Mouse (Mus musculus): ENCODE measurements around the gene Prc1.
"Not testable (repeated sequence)": the region's sequence is repeated elsewhere in the genome, so short reads cannot be mapped to it uniquely, and the experiment has no call there.

Gene Prc1

GRCm38 (mm10) chr7:80285725-80286124 is 8.5 kb upstream of the Prc1 start:
- no peak for DNase-seq (ENCODE audit: low spot score)

GRCm38 (mm10) chr7:80287736-80288135 is 6.5 kb upstream of the Prc1 start:
- no peak for DNase-seq (ENCODE audit: low spot score)

- peak; percentile 35 for DNase-seq (ENCODE audit: low spot score)
Observed at GRCm38 (mm10) chr7:80294764-80295648, 756 bp downstream of the Prc1 start.

GRCm38 (mm10) chr7:80296462-80296861 is 2.2 kb downstream of the Prc1 start:
- DNase-seq (ENCODE audit: low spot score): no peak

- no peak for DNase-seq (ENCODE audit: low spot score)
Observed at GRCm38 (mm10) chr7:80297041-80297440, 2.8 kb downstream of the Prc1 start.

GRCm38 (mm10) chr7:80298754-80299153 is 4.5 kb downstream of the Prc1 start:
- no peak for DNase-seq (ENCODE audit: low spot score)

GRCm38 (mm10) chr7:80299568-80299967 is 5.3 kb downstream of the Prc1 start:
- no peak for DNase-seq (ENCODE audit: low spot score)

GRCm38 (mm10) chr7:80301522-80301921 is 7.3 kb downstream of the Prc1 start:
- DNase-seq (ENCODE audit: low spot score): no peak

GRCm38 (mm10) chr7:80307766-80308165 is 13.5 kb downstream of the Prc1 start:
- DNase-seq (ENCODE audit: low spot score): no peak

GRCm38 (mm10) chr7:80310771-80311170 is 16.5 kb downstream of the Prc1 start:
- DNase-seq (ENCODE audit: low spot score): no peak

- DNase-seq (ENCODE audit: low spot score): no peak
Observed at GRCm38 (mm10) chr7:80315733-80316132, 21.5 kb downstream of the Prc1 start.

- DNase-seq (ENCODE audit: low spot score): no peak
Observed at GRCm38 (mm10) chr7:80317439-80318115, 23.3 kb downstream of the Prc1 start.

GRCm38 (mm10) chr7:80318670-80319069 is 24.4 kb downstream of the Prc1 start:
- DNase-seq (ENCODE audit: low spot score): no peak

GRCm38 (mm10) chr7:80319846-80320496 is 25.7 kb downstream of the Prc1 start:
- no peak for DNase-seq (ENCODE audit: low spot score)

GRCm38 (mm10) chr7:80323336-80323735 is 29.1 kb downstream of the Prc1 start:
- no peak for DNase-seq (ENCODE audit: low spot score)

- DNase-seq (ENCODE audit: low spot score): peak; percentile 93
Observed at GRCm38 (mm10) chr7:80324043-80324815, 30.0 kb downstream of the Prc1 start, which contains the start of gene Rccd1. Rccd1 (minus strand) TSS chr7:80324454.

GRCm38 (mm10) chr7:80324816-80325119 is 30.5 kb downstream of the Prc1 start:
- DNase-seq (ENCODE audit: low spot score): not testable (repeated sequence)

GRCm38 (mm10) chr7:80325292-80325868 is 31.1 kb downstream of the Prc1 start:
- DNase-seq (ENCODE audit: low spot score): no peak

GRCm38 (mm10) chr7:80326076-80326475 is 31.8 kb downstream of the Prc1 start:
- DNase-seq (ENCODE audit: low spot score): no peak

GRCm38 (mm10) chr7:80330278-80330677 is 36.0 kb downstream of the Prc1 start:
- DNase-seq (ENCODE audit: low spot score): no peak

- no peak for DNase-seq (ENCODE audit: low spot score)
Observed at GRCm38 (mm10) chr7:80331433-80331832, 37.2 kb downstream of the Prc1 start.

GRCm38 (mm10) chr7:80334848-80335247 is 40.6 kb downstream of the Prc1 start:
- DNase-seq (ENCODE audit: low spot score): no peak
